Mouse (Mus musculus) stomach, embryonic 15.5 days (tissue): ENCODE data around the gene Krt15. TPM values are rescaled to one million over a fixed set of nuclear protein-coding genes. Genes with fewer than 3 reads are reported as not detected.

Experiments
- ATAC-seq: fragments of 200-750 bp; cut with Nextera tagmentation; 2 replicates; pipeline ENCODE4 v1.8.0; 2017; ENCODE audit warnings: low read depth, moderate number of reproducible peaks, moderate TSS enrichment; ENCODE audit not compliant: insufficient read depth, low FRiP score
- H3K27ac ChIP-seq: fragments of 300-500 bp; sonication (generic); 2 replicates; pipeline ENCODE4 v1.5.1; 2015; ENCODE audit warnings: mild to moderate bottlenecking, inconsistent platforms
- H3K27me3 ChIP-seq: fragments of 300-500 bp; sonication (generic); replicated peaks from 2 replicates; pipeline ENCODE4 v1.6.1; 2015; ENCODE audit warnings: inconsistent platforms
- H3K36me3 ChIP-seq: fragments of 300-500 bp; sonication (generic); 2 replicates; pipeline ENCODE4 v1.6.1; 2015; ENCODE audit warnings: inconsistent platforms
- H3K4me1 ChIP-seq: fragments of 300-500 bp; sonication (generic); 2 replicates; pipeline ENCODE4 v1.6.1; 2015; ENCODE audit warnings: inconsistent platforms
- H3K4me2 ChIP-seq: fragments of 300-500 bp; sonication (generic); 2 replicates; pipeline ENCODE4 v1.6.1; 2015; ENCODE audit warnings: mild to moderate bottlenecking, inconsistent platforms
- H3K4me3 ChIP-seq: fragments of 300-500 bp; sonication (generic); replicated peaks from 2 replicates; pipeline ENCODE4 v1.5.1; 2015; ENCODE audit warnings: inconsistent platforms
- H3K9ac ChIP-seq: fragments of 300-500 bp; sonication (generic); 2 replicates; pipeline ENCODE4 v1.6.1; 2015; ENCODE audit warnings: inconsistent platforms
- H3K9me3 ChIP-seq: fragments of 300-500 bp; sonication (generic); 2 replicates; pipeline ENCODE4 v1.6.1; 2016; ENCODE audit warnings: inconsistent platforms
- WGBS: fragments of 180-500 bp; shearing (Covaris S2); methylation state at CpG from one replicate; pipeline ENCODE4 v1.1.7; 2015; 5-methylcytosine and 5-hydroxymethylcytosine counted together
- polyA plus RNA-seq: library from polyadenylated mRNA; unstranded; fragments of >200 nt; fragmentation: Nextera tagmentation; extraction: Ambion mirVana; gene quantifications from 2 replicates; pipeline ENCODE4 v1.2.1, GENCODE M21; 2015

Gene Krt15
- polyA plus RNA-seq, 1 experiment from 2014 or later: 1,006 TPM

GRCm38 (mm10) chr11:100148615-100149330, 13.0 kb upstream of the Krt15 start, which contains the start of gene Krt19:
TSS of gene Krt19 (minus strand) at chr11:100148665.
- no peaks in the 10 kb centered on the region for H3K9me3 ChIP-seq
- WGBS: 56% methylated on average over 9 of the region's 9 CpGs
- H3K27me3 ChIP-seq: peaks cover 13% of the 10 kb centered on the region; the same call in 1 of the 2 replicates
- H3K9ac ChIP-seq: no peak within 1 kb of the TSS
- no peak for ATAC-seq
- H3K4me1 ChIP-seq: peaks cover 6% of the 10 kb centered on the region; the same call in 1 of the 2 replicates
- H3K27ac ChIP-seq: peak within 1 kb of the TSS; percentile 57; the same call in 1 of the 2 replicates
- no peaks in the 10 kb centered on the region for H3K36me3 ChIP-seq
- H3K4me2 ChIP-seq: no peak within 1 kb of the TSS
- H3K4me3 ChIP-seq: no peak within 1 kb of the TSS

DNA sequence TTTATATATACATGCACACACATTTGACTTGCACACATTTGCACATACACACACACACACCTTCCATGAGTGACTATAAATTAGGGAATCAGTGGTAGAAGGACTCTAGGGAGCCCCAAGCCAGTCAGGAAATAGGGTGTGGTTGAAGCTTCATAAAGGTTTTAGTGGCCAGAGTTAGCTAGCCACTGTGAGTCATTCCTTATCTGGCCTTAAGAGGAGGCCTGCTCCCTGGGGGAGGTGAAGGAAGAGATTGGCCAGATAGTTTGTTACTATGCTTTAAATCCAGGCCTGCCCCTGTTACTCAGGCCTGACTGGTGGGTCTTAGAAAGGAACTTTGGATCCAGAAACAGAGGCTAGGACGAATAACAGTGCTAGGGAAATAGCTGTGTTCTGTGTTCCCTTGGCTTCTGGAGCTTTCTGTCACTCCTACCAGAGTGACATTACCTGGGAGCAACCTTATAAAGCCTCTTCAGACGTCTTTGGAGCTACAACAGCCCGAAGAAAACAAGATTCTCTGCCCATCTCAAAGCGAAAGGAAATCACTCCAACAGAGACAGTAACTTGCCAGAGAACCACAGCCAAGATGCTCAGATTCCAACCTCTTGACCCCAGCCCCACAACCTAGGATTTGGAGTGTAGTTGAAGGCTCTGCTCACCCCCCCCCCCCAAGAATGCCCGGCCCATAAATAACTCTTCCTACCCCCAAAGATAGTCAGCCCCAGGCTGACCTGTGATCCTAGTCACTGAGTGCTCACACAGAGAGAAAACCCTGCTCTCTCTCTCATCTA, 12.0 kb upstream of the Krt15 start:
- peak overlapping the region; percentile 57; the same call in 1 of the 2 replicates for H3K27ac ChIP-seq

GRCm38 (mm10) chr11:100145858-100146560, 10.3 kb upstream of the Krt15 start:
- H3K4me3 ChIP-seq: peak overlapping the region; percentile 51
- 6% methylated on average over 13 of the region's 13 CpGs for WGBS
- no peaks in the 10 kb centered on the region for H3K36me3 ChIP-seq
- peak; percentile 86 for ATAC-seq
- H3K4me2 ChIP-seq: peak overlapping the region; percentile 49
- peak overlapping the region; percentile 19; the same call in 1 of the 2 replicates for H3K9ac ChIP-seq
- no peaks in the 10 kb centered on the region for H3K9me3 ChIP-seq
- H3K4me1 ChIP-seq: peaks cover 5% of the 10 kb centered on the region; the same call in 1 of the 2 replicates
- H3K27me3 ChIP-seq: peaks cover 13% of the 10 kb centered on the region; the same call in 1 of the 2 replicates
- H3K27ac ChIP-seq: peak overlapping the region; percentile 91

More for the DNA sequence above, 12.0 kb upstream of the Krt15 start:
- 45% methylated on average over 5 of the region's 5 CpGs for WGBS
- Histone ChIP-seq H3K4me2 (no peak overlapping the region), H3K36me3 (no peaks in the 10 kb centered on the region), H3K9me3 (no peaks in the 10 kb centered on the region), H3K9ac (no peak overlapping the region), H3K4me3 (no peak overlapping the region), H3K27me3 (peaks cover 13% of the 10 kb centered on the region; the same call in 1 of the 2 replicates), H3K4me1 (peaks cover 5% of the 10 kb centered on the region; the same call in 1 of the 2 replicates)
- no peak for ATAC-seq

- Histone ChIP-seq H3K9ac (peak overlapping the region; percentile 19; the same call in 1 of the 2 replicates), H3K27me3 (peaks cover 13% of the 10 kb centered on the region; the same call in 1 of the 2 replicates), H3K9me3 (no peaks in the 10 kb centered on the region), H3K4me3 (peak overlapping the region; percentile 51), H3K27ac (peak overlapping the region; percentile 91), H3K36me3 (no peaks in the 10 kb centered on the region), H3K4me2 (peak overlapping the region; percentile 49), H3K4me1 (peaks cover 5% of the 10 kb centered on the region; the same call in 1 of the 2 replicates)
- 1% methylated on average over 20 of the region's 20 CpGs for WGBS
- ATAC-seq: peak; percentile 29
Measured at GRCm38 (mm10) chr11:100145104-100145503, 9.4 kb upstream of the Krt15 start.

GRCm38 (mm10) chr11:100140966-100141365, 5.2 kb upstream of the Krt15 start:
- Histone ChIP-seq H3K4me1 (peaks cover 10% of the 10 kb centered on the region; the same call in 1 of the 2 replicates), H3K9me3 (no peaks in the 10 kb centered on the region), H3K27ac (peak overlapping the region; percentile 32; the same call in 1 of the 2 replicates), H3K36me3 (no peaks in the 10 kb centered on the region), H3K4me2 (0 out of 2 replicates have a peak overlapping the region, but pooled peaks have one; percentile 23), H3K27me3 (peaks cover 13% of the 10 kb centered on the region; the same call in 1 of the 2 replicates), H3K9ac (no peak overlapping the region), H3K4me3 (no peak overlapping the region)
- WGBS: 71% methylated on average over 21 of the region's 21 CpGs
- ATAC-seq: no peak

GRCm38 (mm10) chr11:100139391-100139790, 3.7 kb upstream of the Krt15 start:
- Histone ChIP-seq H3K9ac (no peak overlapping the region), H3K9me3 (no peaks in the 10 kb centered on the region), H3K4me2 (no peak overlapping the region), H3K4me3 (no peak overlapping the region), H3K27ac (peak overlapping the region; percentile 84), H3K4me1 (0 out of 2 replicates have a peak, but pooled peaks cover 4% of the 10 kb centered on the region), H3K36me3 (no peaks in the 10 kb centered on the region), H3K27me3 (0 out of 2 replicates have a peak, but pooled peaks cover 3% of the 10 kb centered on the region)
- ATAC-seq: peak; percentile 16; the same call in 1 of the 2 replicates
- 59% methylated on average over 2 of the region's 2 CpGs for WGBS

DNA sequence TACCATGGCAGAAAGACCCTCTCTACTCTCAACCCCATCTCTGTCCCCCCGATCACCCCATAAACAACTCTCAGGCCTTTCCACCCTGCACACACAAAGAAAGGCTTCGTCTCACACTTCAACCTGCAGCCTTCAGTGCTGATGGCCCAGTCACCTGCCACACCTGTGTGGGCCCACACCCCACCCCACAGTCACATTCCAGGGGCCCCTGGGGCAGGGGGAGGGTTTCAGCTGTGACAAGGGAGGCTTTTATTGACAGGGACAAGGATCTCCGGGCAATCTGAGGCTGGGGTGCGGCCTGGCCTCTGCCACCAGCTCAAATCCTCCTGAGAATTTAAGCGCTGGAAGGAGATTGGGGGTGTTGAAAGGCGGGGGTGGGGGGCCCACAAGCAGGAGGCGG, 3.1 kb upstream of the Krt15 start:
- 47% methylated on average over 7 of the region's 7 CpGs for WGBS

DNA sequence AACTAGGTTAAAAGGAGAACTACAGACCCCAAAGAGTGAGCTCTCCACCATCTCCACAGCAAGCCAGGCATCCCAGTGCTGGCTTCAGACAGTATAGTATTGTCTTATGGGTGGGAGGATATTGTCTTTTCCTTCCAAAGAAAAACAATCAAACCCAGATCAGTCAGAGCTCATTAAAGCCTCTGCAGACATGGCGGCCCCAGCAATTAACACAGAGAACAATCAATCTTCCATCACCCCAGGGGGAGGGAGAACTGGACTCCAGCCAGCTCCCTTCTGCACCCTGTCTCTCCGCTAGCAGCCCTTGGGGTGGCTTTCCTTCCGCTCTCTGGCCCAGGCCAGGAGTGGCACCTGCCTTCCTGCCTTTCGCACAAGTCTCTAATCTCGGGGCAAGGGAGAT, 2.0 kb upstream of the Krt15 start:
- Histone ChIP-seq H3K27ac (peak overlapping the region; percentile 54), H3K9me3 (no peaks in the 10 kb centered on the region), H3K4me3 (no peak overlapping the region), H3K4me2 (no peak overlapping the region), H3K9ac (no peak overlapping the region), H3K27me3 (no peaks in the 10 kb centered on the region), H3K36me3 (no peaks in the 10 kb centered on the region), H3K4me1 (0 out of 2 replicates have a peak, but pooled peaks cover 4% of the 10 kb centered on the region)
- no peak for ATAC-seq
- 38% methylated on average over 5 of the region's 5 CpGs for WGBS

More for the DNA sequence above, 3.1 kb upstream of the Krt15 start:
- Histone ChIP-seq H3K27me3 (no peaks in the 10 kb centered on the region), H3K4me1 (0 out of 2 replicates have a peak, but pooled peaks cover 4% of the 10 kb centered on the region), H3K9me3 (no peaks in the 10 kb centered on the region), H3K36me3 (no peaks in the 10 kb centered on the region), H3K27ac (peak overlapping the region; percentile 84), H3K9ac (no peak overlapping the region), H3K4me3 (no peak overlapping the region), H3K4me2 (no peak overlapping the region)
- peak; percentile 62 for ATAC-seq

DNA sequence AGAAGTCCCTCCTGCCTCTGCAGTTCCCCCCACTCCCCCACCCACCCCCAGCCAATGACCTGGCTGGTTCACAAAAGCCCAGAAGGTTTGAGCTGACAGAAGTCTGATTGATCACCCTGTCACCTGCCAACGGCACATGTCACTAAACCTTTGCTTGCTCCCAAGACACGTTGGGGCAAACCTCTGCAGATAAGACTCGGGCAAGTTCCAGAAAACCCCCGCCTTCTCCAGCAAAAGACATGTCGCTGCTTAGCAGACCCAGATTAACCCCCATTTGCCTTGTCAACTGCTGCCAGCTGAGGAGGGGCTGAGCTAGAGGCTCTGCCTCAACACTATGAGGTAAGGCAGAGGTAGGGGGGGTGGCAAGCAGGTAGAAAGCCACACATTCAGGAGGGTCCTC, 831 bp upstream of the Krt15 start:
- Histone ChIP-seq H3K4me2 (no peak overlapping the region), H3K27ac (peak overlapping the region; percentile 64; the same call in 1 of the 2 replicates), H3K9ac (no peak overlapping the region), H3K27me3 (no peaks in the 10 kb centered on the region), H3K36me3 (no peaks in the 10 kb centered on the region), H3K4me1 (0 out of 2 replicates have a peak, but pooled peaks cover 4% of the 10 kb centered on the region), H3K4me3 (no peak overlapping the region), H3K9me3 (no peaks in the 10 kb centered on the region)
- 0 out of 2 replicates have a peak, but pooled peaks have one; percentile 4 for ATAC-seq
- 14% methylated on average over 5 of the region's 5 CpGs for WGBS

- no peak overlapping the region for H3K27ac ChIP-seq
- no peak overlapping the region for H3K4me3 ChIP-seq
- H3K9me3 ChIP-seq: no peaks in the 10 kb centered on the region
- WGBS: 64% methylated on average over 7 of the region's 7 CpGs
- no peaks in the 10 kb centered on the region for H3K27me3 ChIP-seq
- H3K4me2 ChIP-seq: no peak overlapping the region
- no peak for ATAC-seq
- H3K9ac ChIP-seq: no peak overlapping the region
- H3K36me3 ChIP-seq: no peaks in the 10 kb centered on the region
- no peaks in the 10 kb centered on the region for H3K4me1 ChIP-seq
Measured at GRCm38 (mm10) chr11:100124901-100125300, 10.8 kb downstream of the Krt15 start.

DNA sequence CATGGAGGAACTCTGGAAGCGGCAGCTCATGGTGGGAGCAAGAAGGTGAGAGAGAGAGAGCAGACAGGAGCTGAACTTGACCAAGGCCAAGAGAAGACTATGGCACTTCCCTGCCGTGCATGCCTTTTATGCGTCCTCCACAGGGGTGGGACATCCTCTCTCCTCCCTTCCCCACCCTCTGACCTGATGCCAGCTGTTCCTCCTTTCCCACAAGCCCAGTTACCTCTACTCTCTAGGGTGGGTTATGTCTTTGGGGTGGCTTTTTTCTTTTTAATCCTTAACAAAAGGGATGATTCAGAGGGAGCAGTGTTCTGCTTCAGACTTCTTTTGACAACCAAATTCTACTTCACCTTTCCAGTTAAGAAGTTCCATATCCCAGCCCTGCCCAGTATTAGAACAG, 14.3 kb downstream of the Krt15 start, which contains the start of gene Krt13:
Gene Krt13 (minus strand): TSS at position 101 of the 400 bp plus-strand sequence.
- ATAC-seq: no peak

More for the DNA sequence above, 14.3 kb downstream of the Krt15 start, which contains the start of gene Krt13:
- Histone ChIP-seq H3K4me2 (no peak within 1 kb of the TSS), H3K27me3 (no peaks in the 10 kb centered on the region), H3K9ac (no peak within 1 kb of the TSS), H3K4me3 (no peak within 1 kb of the TSS; the same call in 1 of the 2 replicates), H3K27ac (no peak within 1 kb of the TSS), H3K36me3 (no peaks in the 10 kb centered on the region), H3K9me3 (no peaks in the 10 kb centered on the region), H3K4me1 (no peaks in the 10 kb centered on the region)
- 75% methylated on average over 3 of the region's 3 CpGs for WGBS
